Mouse (Mus musculus) stomach, postnatal 0 days (tissue): ENCODE results near the gene Prn.

Source experiments
- CTCF ChIP-seq: IDR thresholded peaks from 2 replicates; pipeline ENCODE4 v1.5.1; 2016; ENCODE audit warnings: antibody characterized with exemption, low read depth, mild to moderate bottlenecking, moderate library complexity
- EP300 ChIP-seq: optimal IDR thresholded peaks from 2 replicates; pipeline ENCODE3; 2016; ENCODE audit warnings: antibody characterized with exemption

DNA sequence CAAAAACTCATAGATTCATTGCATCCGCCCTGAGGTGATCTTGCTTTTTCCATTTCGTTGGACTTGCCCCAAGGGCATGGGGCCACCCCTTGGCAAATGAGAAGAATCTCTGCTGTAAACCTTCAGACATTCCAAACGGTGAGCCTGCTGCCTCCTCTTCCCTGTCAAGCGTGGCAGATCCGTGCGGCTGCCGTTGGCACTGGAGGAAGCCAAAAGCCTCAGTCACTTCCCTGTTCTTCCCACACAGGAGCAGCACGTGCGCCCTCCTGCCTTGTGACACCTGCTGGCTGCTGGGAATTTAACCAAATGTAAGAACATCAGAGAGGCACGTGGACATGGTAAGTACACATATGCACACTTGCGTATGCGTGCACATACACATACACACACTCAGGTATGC lies 86.0 kb downstream of the Prn start:
- no peak for TF ChIP-seq CTCF
- TF ChIP-seq EP300: no peak
